Mouse (Mus musculus) stomach, postnatal 0 days (tissue): ENCODE data around the gene Tsnaxip1. TPM values are rescaled to one million over a fixed set of nuclear protein-coding genes. Genes with fewer than 3 reads are reported as not detected.

Experiments used
- ATAC-seq: fragments of 200-750 bp; cut with Nextera tagmentation; 2 replicates; pipeline ENCODE4 v1.8.0; 2017; ENCODE audit not compliant: low FRiP score, low TSS enrichment
- DNase-seq: peaks from one replicate; pipeline ENCODE4 v3.0.0-alpha.2; 2016; ENCODE audit warnings: low spot score
- H3K27ac ChIP-seq: fragments of 300-500 bp; sonication (generic); replicated peaks from 2 replicates; pipeline ENCODE4 v1.5.1; 2014; ENCODE audit warnings: mild to moderate bottlenecking, control low read depth
- H3K27me3 ChIP-seq: fragments of 300-500 bp; sonication (generic); 2 replicates; pipeline ENCODE4 v1.6.1; 2014; ENCODE audit warnings: low read length; ENCODE audit not compliant: control insufficient read depth, insufficient read depth
- H3K36me3 ChIP-seq: fragments of 300-500 bp; sonication (generic); 2 replicates; pipeline ENCODE4 v1.6.1; 2014; ENCODE audit warnings: low read length, mixed read lengths; ENCODE audit not compliant: control insufficient read depth, insufficient read depth
- H3K4me1 ChIP-seq: fragments of 300-500 bp; sonication (generic); replicated peaks from 2 replicates; pipeline ENCODE4 v1.6.1; 2014; ENCODE audit warnings: antibody characterized with exemption; ENCODE audit not compliant: control insufficient read depth, insufficient read depth
- H3K4me2 ChIP-seq: fragments of 300-500 bp; sonication (generic); replicated peaks from 2 replicates; pipeline ENCODE4 v1.6.1; 2014; ENCODE audit warnings: low read depth, mild to moderate bottlenecking, control low read depth, moderate library complexity
- H3K4me3 ChIP-seq: fragments of 300-500 bp; sonication (generic); 2 replicates; pipeline ENCODE4 v1.5.1; 2014; ENCODE audit warnings: low read depth, low read length, control low read depth
- H3K9ac ChIP-seq: fragments of 300-500 bp; sonication (generic); 2 replicates; pipeline ENCODE4 v1.6.1; 2014; ENCODE audit warnings: mild to moderate bottlenecking, low read length, control low read depth, mixed read lengths
- H3K9me3 ChIP-seq: fragments of 300-500 bp; sonication (generic); 2 replicates; pipeline ENCODE4 v1.6.1; 2016; ENCODE audit warnings: low read length; ENCODE audit not compliant: control insufficient read depth
- CTCF ChIP-seq: IDR thresholded peaks from 2 replicates; pipeline ENCODE4 v1.5.1; 2016; ENCODE audit warnings: antibody characterized with exemption, low read depth, mild to moderate bottlenecking, moderate library complexity
- EP300 ChIP-seq: optimal IDR thresholded peaks from 2 replicates; pipeline ENCODE3; 2016; ENCODE audit warnings: antibody characterized with exemption
- WGBS: fragments of 180-500 bp; shearing (Covaris S2); extraction: QIAGEN DNeasy Blood & Tissue Kit; methylation state at CpG from one replicate; pipeline ENCODE4 v1.1.7; 2014; 5-methylcytosine and 5-hydroxymethylcytosine counted together
- polyA plus RNA-seq: library from polyadenylated mRNA; unstranded; fragments of >200 nt; fragmentation: Nextera tagmentation; extraction: Ambion mirVana; gene quantifications from 2 replicates; pipeline ENCODE4 v1.2.1, GENCODE M21; 2015

Gene Tsnaxip1
- polyA plus RNA-seq, 1 experiment from 2014 or later, result not detected

GRCm38 (mm10) chr8:105839209-105839608, 11.7 kb downstream of the Tsnaxip1 start:
- ATAC-seq (no peak), DNase-seq (no peak)
- TF ChIP-seq CTCF (no peak), EP300 (no peak)
- Histone ChIP-seq H3K4me1 (no peaks in the 10 kb centered on the region), H3K27ac (no peak overlapping the region), H3K4me2 (no peak overlapping the region), H3K27me3 (no peaks in the 10 kb centered on the region), H3K9me3 (no peaks in the 10 kb centered on the region), H3K36me3 (peaks cover 6% of the 10 kb centered on the region), H3K9ac (no peak overlapping the region), H3K4me3 (no peak overlapping the region)
- 90% methylated on average over 5 of the region's 5 CpGs for WGBS

- Histone ChIP-seq H3K4me1 (peaks cover 2% of the 10 kb centered on the region; the same call in 1 of the 2 replicates), H3K4me2 (no peak overlapping the region), H3K36me3 (peaks cover 13% of the 10 kb centered on the region), H3K27me3 (no peaks in the 10 kb centered on the region), H3K27ac (no peak overlapping the region), H3K9me3 (no peaks in the 10 kb centered on the region), H3K4me3 (no peak overlapping the region), H3K9ac (no peak overlapping the region)
- no peak for ATAC-seq
- DNase-seq, result no peak
- TF ChIP-seq EP300, result no peak
- no peak for TF ChIP-seq CTCF
- 89% methylated on average over 11 of the region's 11 CpGs for WGBS
Observed at GRCm38 (mm10) chr8:105846678-105847077, 19.1 kb downstream of the Tsnaxip1 start.

- whole genome bisulfite sequencing, result 70% methylated on average over 4 of the region's 4 CpGs
- Histone ChIP-seq H3K9me3 (no peaks in the 10 kb centered on the region), H3K4me1 (peaks cover 2% of the 10 kb centered on the region; the same call in 1 of the 2 replicates), H3K9ac (no peak overlapping the region), H3K27ac (no peak overlapping the region), H3K4me2 (no peak overlapping the region), H3K27me3 (no peaks in the 10 kb centered on the region), H3K36me3 (no peaks in the 10 kb centered on the region; the same call in 1 of the 2 replicates), H3K4me3 (no peak overlapping the region)
- no peak for DNase-seq
- no peak for ATAC-seq
- TF ChIP-seq CTCF, result no peak
- TF ChIP-seq EP300, result no peak
Observed at GRCm38 (mm10) chr8:105850014-105850413, 22.5 kb downstream of the Tsnaxip1 start.

GRCm38 (mm10) chr8:105850611-105851010, 23.1 kb downstream of the Tsnaxip1 start:
- WGBS, result 55% methylated on average over 7 of the region's 7 CpGs
- no peak overlapping the region for H3K4me3 ChIP-seq
- ATAC-seq, result no peak

GRCm38 (mm10) chr8:105851651-105852143, 24.2 kb downstream of the Tsnaxip1 start:
- Histone ChIP-seq H3K27ac (peak overlapping the region; percentile 13; the same call in 1 of the 2 replicates), H3K9ac (peak overlapping the region; percentile 59), H3K36me3 (no peaks in the 10 kb centered on the region; the same call in 1 of the 2 replicates), H3K9me3 (no peaks in the 10 kb centered on the region), H3K4me3 (peak overlapping the region; percentile 55), H3K27me3 (no peaks in the 10 kb centered on the region), H3K4me2 (peak overlapping the region; percentile 67), H3K4me1 (peaks cover 4% of the 10 kb centered on the region; the same call in 1 of the 2 replicates)
- ATAC-seq (peak; percentile 65; the same call in 1 of the 2 replicates), DNase-seq (peak; percentile 88)
- under 1% methylated on average over 34 of the region's 34 CpGs for WGBS
- peak; percentile 83 for TF ChIP-seq EP300
- TF ChIP-seq CTCF, result no peak

More at GRCm38 (mm10) chr8:105850611-105851010, 23.1 kb downstream of the Tsnaxip1 start:
- Histone ChIP-seq H3K27me3 (no peaks in the 10 kb centered on the region), H3K4me2 (0 out of 2 replicates have a peak overlapping the region, but pooled peaks have one; percentile 5), H3K27ac (no peak overlapping the region), H3K9me3 (no peaks in the 10 kb centered on the region), H3K4me1 (peaks cover 2% of the 10 kb centered on the region; the same call in 1 of the 2 replicates), H3K36me3 (no peaks in the 10 kb centered on the region; the same call in 1 of the 2 replicates), H3K9ac (no peak overlapping the region)
- no peak for TF ChIP-seq CTCF
- TF ChIP-seq EP300, result no peak
- no peak for DNase-seq

- 80% methylated on average over 12 of the region's 12 CpGs for WGBS
- Histone ChIP-seq H3K27me3 (no peaks in the 10 kb centered on the region), H3K36me3 (no peaks in the 10 kb centered on the region; the same call in 1 of the 2 replicates), H3K9me3 (no peaks in the 10 kb centered on the region), H3K9ac (no peak overlapping the region; the same call in 1 of the 2 replicates), H3K27ac (no peak overlapping the region), H3K4me1 (peaks cover 4% of the 10 kb centered on the region; the same call in 1 of the 2 replicates), H3K4me3 (peak overlapping the region; percentile 55; the same call in 1 of the 2 replicates), H3K4me2 (no peak overlapping the region; the same call in 1 of the 2 replicates)
- TF ChIP-seq EP300 (no peak), CTCF (no peak)
- no peak for ATAC-seq
- DNase-seq, result no peak
Observed at GRCm38 (mm10) chr8:105852146-105852729, 24.7 kb downstream of the Tsnaxip1 start.
